Mouse (Mus musculus): ENCODE data around the gene Pgm3.
"Not testable (repeated sequence)": the region's sequence is repeated elsewhere in the genome, so short reads cannot be mapped to it uniquely, and the experiment has no call there.

Gene Pgm3

GRCm38 (mm10) chr9:86571540-86572135 lies at the start of gene Pgm3, which contains the start of gene Rwdd2a:
Gene Pgm3 (minus strand): TSS chr9:86571842.
Gene Rwdd2a (plus strand): TSS chr9:86571991.
- DNase-seq (ENCODE audit: low spot score): peak; percentile 98

GRCm38 (mm10) chr9:86619341-86620139 lies 47.9 kb upstream of the Pgm3 start:
- no peak for DNase-seq (ENCODE audit: low spot score)

GRCm38 (mm10) chr9:86617837-86618492 lies 46.3 kb upstream of the Pgm3 start:
- DNase-seq (ENCODE audit: low spot score): no peak

- DNase-seq (ENCODE audit: low spot score): no peak
These were observed 44.1 kb upstream of the Pgm3 start for GRCm38 (mm10) chr9:86615765-86616164.

- DNase-seq (ENCODE audit: low spot score): no peak
These were observed 40.4 kb upstream of the Pgm3 start for GRCm38 (mm10) chr9:86612091-86612490.

GRCm38 (mm10) chr9:86605776-86606175 lies 34.1 kb upstream of the Pgm3 start:
- DNase-seq (ENCODE audit: low spot score): no peak

GRCm38 (mm10) chr9:86599723-86600303 lies 28.2 kb upstream of the Pgm3 start:
- no peak for DNase-seq (ENCODE audit: low spot score)

- not testable (repeated sequence) for DNase-seq (ENCODE audit: low spot score)
These were observed 25.3 kb upstream of the Pgm3 start for GRCm38 (mm10) chr9:86596983-86597382.

GRCm38 (mm10) chr9:86594357-86594767 lies 22.7 kb upstream of the Pgm3 start:
- DNase-seq (ENCODE audit: low spot score): not testable (repeated sequence)

GRCm38 (mm10) chr9:86592676-86593668 lies 21.3 kb upstream of the Pgm3 start:
- DNase-seq (ENCODE audit: low spot score): peak; percentile 44

- DNase-seq (ENCODE audit: low spot score): no peak
These were observed 15.6 kb upstream of the Pgm3 start for GRCm38 (mm10) chr9:86587019-86587795.

GRCm38 (mm10) chr9:86583740-86584139 lies 12.1 kb upstream of the Pgm3 start:
- peak; percentile 64 for DNase-seq (ENCODE audit: low spot score)

GRCm38 (mm10) chr9:86579657-86580056 lies 8.0 kb upstream of the Pgm3 start:
- no peak for DNase-seq (ENCODE audit: low spot score)

GRCm38 (mm10) chr9:86575178-86575577 lies 3.5 kb upstream of the Pgm3 start:
- no peak for DNase-seq (ENCODE audit: low spot score)

GRCm38 (mm10) chr9:86573616-86574303 lies 2.1 kb upstream of the Pgm3 start:
- no peak for DNase-seq (ENCODE audit: low spot score)

GRCm38 (mm10) chr9:86572636-86573291 lies 1.1 kb upstream of the Pgm3 start:
- peak; percentile 74 for DNase-seq (ENCODE audit: low spot score)

- DNase-seq (ENCODE audit: low spot score): no peak
These were observed 554 bp upstream of the Pgm3 start for GRCm38 (mm10) chr9:86572196-86572595.

- DNase-seq (ENCODE audit: low spot score): no peak
These were observed 696 bp downstream of the Pgm3 start for GRCm38 (mm10) chr9:86570946-86571345.

- no peak for DNase-seq (ENCODE audit: low spot score)
These were observed 1.3 kb downstream of the Pgm3 start for GRCm38 (mm10) chr9:86570261-86570890.

Measured in ovary, postnatal 36 days (tissue).